Mouse (Mus musculus) midbrain, postnatal 0 days (tissue): ENCODE results near the gene Ccdc155. TPM values are rescaled to one million over a fixed set of nuclear protein-coding genes. Genes with fewer than 3 reads are reported as not detected.

ENCODE experiments used
- ATAC-seq: fragments of 200-750 bp; cut with Nextera tagmentation; 2 replicates; pipeline ENCODE4 v1.8.0; 2017; ENCODE audit warnings: moderate number of reproducible peaks, mild to moderate bottlenecking, moderate TSS enrichment, moderate library complexity; ENCODE audit not compliant: low FRiP score
- DNase-seq: peaks from one replicate; pipeline ENCODE4 v3.0.0-alpha.2; 2015; ENCODE audit warnings: low spot score
- H3K27ac ChIP-seq: fragments of 300-500 bp; sonication (generic); 2 replicates; pipeline ENCODE4 v1.5.1; 2014; ENCODE audit warnings: low read depth, mild to moderate bottlenecking, low read length, mixed read lengths
- H3K27me3 ChIP-seq: fragments of 300-500 bp; sonication (generic); 2 replicates; pipeline ENCODE4 v1.6.1; 2014; ENCODE audit warnings: low read length, control low read depth, mixed read lengths; ENCODE audit not compliant: insufficient read depth
- H3K36me3 ChIP-seq: fragments of 300-500 bp; sonication (generic); 2 replicates; pipeline ENCODE4 v1.6.1; 2014; ENCODE audit warnings: low read length, control low read depth, mixed read lengths; ENCODE audit not compliant: insufficient read depth
- H3K4me1 ChIP-seq: fragments of 300-500 bp; sonication (generic); 2 replicates; pipeline ENCODE4 v1.6.1; 2014; ENCODE audit warnings: mild to moderate bottlenecking, control low read depth, antibody characterized with exemption, low read length, mixed read lengths; ENCODE audit not compliant: insufficient read depth
- H3K4me2 ChIP-seq: fragments of 300-500 bp; sonication (generic); 2 replicates; pipeline ENCODE4 v1.6.1; 2014; ENCODE audit warnings: low read depth, mild to moderate bottlenecking, low read length, mixed read lengths; ENCODE audit not compliant: poor library complexity, severe bottlenecking
- H3K4me3 ChIP-seq: fragments of 300-500 bp; sonication (generic); 2 replicates; pipeline ENCODE4 v1.5.1; 2014; ENCODE audit warnings: low read depth, mild to moderate bottlenecking, low read length, moderate library complexity
- H3K9ac ChIP-seq: fragments of 300-500 bp; sonication (generic); replicated peaks from 2 replicates; pipeline ENCODE4 v1.6.1; 2014; ENCODE audit warnings: mild to moderate bottlenecking, low read length, moderate library complexity, mixed read lengths; ENCODE audit not compliant: poor library complexity, severe bottlenecking
- H3K9me3 ChIP-seq: fragments of 300-500 bp; sonication (generic); 2 replicates; pipeline ENCODE4 v1.6.1; 2016; ENCODE audit warnings: low read length, control low read depth
- CTCF ChIP-seq: IDR thresholded peaks from 2 replicates; pipeline ENCODE4 v1.5.1; 2016; ENCODE audit warnings: antibody characterized with exemption, mild to moderate bottlenecking
- WGBS: fragments of 180-500 bp; shearing (Covaris S2); extraction: QIAGEN DNeasy Blood & Tissue Kit; methylation state at CpG from one replicate; pipeline ENCODE4 v1.1.7; 2014; 5-methylcytosine and 5-hydroxymethylcytosine counted together
- polyA plus RNA-seq: library from polyadenylated mRNA; unstranded; fragments of >200 nt; fragmentation: Nextera tagmentation; extraction: Ambion mirVana; gene quantifications from 2 replicates; pipeline ENCODE4 v1.2.1, GENCODE M21; 2015
- total RNA-seq: library from RNA; depleted of rRNA; stranded (reverse); fragments of >200 nt; gene quantifications from 2 replicates; pipeline ENCODE4 v1.2.3, GENCODE M21; 2014

Ccdc155 gene
- total and polyA plus RNA-seq, 2 experiments from 2014 or later, result 0.32 to 0.38 TPM

DNA sequence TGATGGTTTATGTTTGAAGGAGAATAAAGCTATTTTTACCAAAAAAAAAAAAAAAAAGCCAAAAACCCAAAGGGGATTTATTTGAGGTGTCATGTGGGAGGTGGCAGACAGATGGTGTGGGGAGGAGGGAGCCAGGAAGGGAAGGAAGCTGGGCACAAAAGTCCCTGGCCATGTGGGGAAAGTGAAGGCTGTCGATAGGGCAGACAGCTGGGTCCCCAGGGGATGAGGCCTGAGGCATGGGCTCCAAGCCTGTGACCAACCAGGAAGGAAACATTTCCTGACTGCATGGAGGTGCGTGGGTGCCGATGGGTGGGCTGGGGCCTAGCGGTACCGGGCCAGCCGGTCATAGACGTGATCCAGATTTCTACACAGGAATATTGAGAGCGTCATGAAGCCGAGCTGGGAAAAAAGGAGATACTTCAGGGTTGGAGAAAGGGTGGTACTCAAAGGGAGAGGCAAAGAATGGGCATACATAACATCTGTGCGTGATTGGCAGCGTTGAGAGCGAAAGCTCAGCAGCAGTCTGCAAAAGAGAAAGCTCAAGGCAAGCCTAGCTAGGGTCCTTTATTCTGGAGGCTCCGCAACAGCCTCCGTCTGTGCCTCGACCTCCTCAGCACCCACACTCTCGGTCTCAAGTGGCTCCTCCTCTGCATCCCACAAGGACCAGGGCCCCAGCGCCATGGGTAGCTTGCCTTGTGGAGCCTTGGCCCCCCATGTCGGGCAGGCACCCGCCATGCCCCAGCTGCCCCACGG, 29.1 kb upstream of the Ccdc155 start:
- Histone ChIP-seq H3K4me3 (no peak overlapping the region), H3K4me1 (peaks cover 9% of the 10 kb centered on the region; the same call in 1 of the 2 replicates), H3K9ac (no peak overlapping the region), H3K36me3 (no peaks in the 10 kb centered on the region), H3K4me2 (peak overlapping the region; percentile 18), H3K9me3 (no peaks in the 10 kb centered on the region), H3K27me3 (peaks cover 5% of the 10 kb centered on the region; the same call in 1 of the 2 replicates), H3K27ac (no peak overlapping the region)
- no peak for TF ChIP-seq CTCF
- 25% methylated on average over 20 of the region's 20 CpGs for WGBS
- peak; percentile 57 for DNase-seq
- ATAC-seq, result no peak

DNA sequence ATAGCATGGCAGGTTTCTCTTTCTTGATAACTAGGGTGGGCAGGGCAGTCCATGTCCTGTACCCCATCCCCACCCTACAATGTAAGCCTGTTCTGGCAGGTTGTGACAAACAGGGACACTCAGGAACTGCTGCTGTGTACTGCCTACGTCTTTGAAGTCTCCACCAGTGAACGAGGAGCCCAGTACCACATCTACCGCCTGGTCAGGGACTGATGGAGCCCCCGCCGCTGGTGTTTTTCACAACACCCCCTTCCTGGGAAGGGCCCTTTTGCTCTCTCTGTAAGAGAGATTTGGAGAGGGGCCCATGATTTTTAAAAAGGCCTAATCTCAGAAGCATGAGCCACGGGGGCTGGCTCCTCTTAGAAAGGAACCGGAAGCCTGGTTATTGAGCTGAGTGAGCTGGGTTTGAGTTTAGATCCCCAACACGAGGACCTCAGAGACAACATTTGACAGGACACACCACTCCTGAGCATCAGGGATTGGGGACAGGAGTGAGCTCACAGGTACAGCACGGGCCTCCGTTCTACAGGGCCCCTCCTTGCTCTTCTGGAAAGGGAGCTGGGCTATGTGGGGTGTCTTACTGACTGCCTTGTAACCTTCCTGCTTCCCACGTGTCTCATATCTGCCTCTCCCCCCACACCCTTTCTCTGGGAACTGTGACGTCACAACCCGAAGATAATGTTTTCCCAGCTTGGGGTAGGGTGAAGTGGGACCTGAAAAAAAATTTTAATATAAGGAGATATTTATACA, 28.2 kb upstream of the Ccdc155 start:
- no peak for TF ChIP-seq CTCF
- Histone ChIP-seq H3K27me3 (peaks cover 5% of the 10 kb centered on the region; the same call in 1 of the 2 replicates), H3K36me3 (no peaks in the 10 kb centered on the region), H3K9me3 (no peaks in the 10 kb centered on the region), H3K4me3 (no peak overlapping the region), H3K4me1 (peaks cover 9% of the 10 kb centered on the region; the same call in 1 of the 2 replicates), H3K4me2 (no peak overlapping the region), H3K9ac (no peak overlapping the region), H3K27ac (no peak overlapping the region)
- ATAC-seq, result no peak
- no peak for DNase-seq
- 68% methylated on average over 13 of the region's 13 CpGs for WGBS

DNA sequence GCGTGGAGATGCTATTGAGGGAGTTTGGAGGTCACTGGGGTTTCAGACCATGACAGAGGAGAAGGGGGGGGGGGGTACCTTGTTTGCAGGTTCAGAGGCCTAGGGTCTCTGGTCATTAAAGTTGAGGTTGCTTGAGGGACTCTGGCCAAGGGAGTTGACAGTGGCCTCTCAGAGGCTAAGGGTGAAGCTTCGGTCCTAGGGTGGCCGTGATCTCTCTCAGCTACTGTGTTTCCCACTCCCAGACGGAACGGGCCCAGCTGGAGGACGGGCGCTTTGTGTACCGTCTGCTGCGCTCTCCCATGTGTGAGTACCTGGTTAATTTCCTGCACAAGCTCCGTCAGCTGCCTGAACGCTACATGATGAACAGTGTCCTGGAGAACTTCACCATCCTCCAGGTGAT, 27.2 kb upstream of the Ccdc155 start:
- H3K9me3 ChIP-seq, result no peaks in the 10 kb centered on the region
- no peak for DNase-seq
- ATAC-seq, result no peak

DNA sequence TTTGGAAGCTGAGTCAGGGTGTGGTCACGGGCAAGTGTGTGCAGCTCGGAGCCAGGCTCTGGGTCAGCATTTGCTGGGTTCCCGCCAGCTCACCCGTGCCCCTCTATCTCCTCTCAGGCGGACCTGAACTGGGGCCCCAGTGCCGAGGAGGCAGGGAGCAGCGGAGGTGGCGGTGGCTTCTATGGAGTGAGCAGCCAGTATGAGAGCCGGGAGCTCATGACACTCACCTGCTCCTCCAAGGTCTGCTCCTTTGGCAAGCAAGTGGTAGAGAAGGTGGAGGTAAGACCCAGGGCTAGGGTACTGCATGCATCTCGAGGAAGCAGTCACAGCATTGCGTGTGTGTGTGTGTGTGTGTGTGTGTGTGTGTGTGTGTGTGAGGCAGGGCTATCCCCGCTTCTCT, 26.5 kb upstream of the Ccdc155 start:
- TF ChIP-seq CTCF, result no peak
- Histone ChIP-seq H3K4me2 (no peak overlapping the region), H3K4me3 (no peak overlapping the region), H3K9me3 (no peaks in the 10 kb centered on the region), H3K9ac (no peak overlapping the region), H3K4me1 (peaks cover 9% of the 10 kb centered on the region; the same call in 1 of the 2 replicates), H3K36me3 (no peaks in the 10 kb centered on the region), H3K27ac (no peak overlapping the region), H3K27me3 (peaks cover 5% of the 10 kb centered on the region; the same call in 1 of the 2 replicates)
- 92% methylated on average over 12 of the region's 12 CpGs for WGBS
- ATAC-seq, result no peak
- no peak for DNase-seq

More for the DNA sequence above, 27.2 kb upstream of the Ccdc155 start:
- no peaks in the 10 kb centered on the region for H3K36me3 ChIP-seq
- peaks cover 5% of the 10 kb centered on the region; the same call in 1 of the 2 replicates for H3K27me3 ChIP-seq
- H3K4me1 ChIP-seq, result peaks cover 9% of the 10 kb centered on the region; the same call in 1 of the 2 replicates
- H3K9ac ChIP-seq, result no peak overlapping the region
- no peak overlapping the region for H3K27ac ChIP-seq
- TF ChIP-seq CTCF, result no peak
- H3K4me2 ChIP-seq, result no peak overlapping the region
- no peak overlapping the region for H3K4me3 ChIP-seq
- 91% methylated on average over 11 of the region's 11 CpGs for WGBS

DNA sequence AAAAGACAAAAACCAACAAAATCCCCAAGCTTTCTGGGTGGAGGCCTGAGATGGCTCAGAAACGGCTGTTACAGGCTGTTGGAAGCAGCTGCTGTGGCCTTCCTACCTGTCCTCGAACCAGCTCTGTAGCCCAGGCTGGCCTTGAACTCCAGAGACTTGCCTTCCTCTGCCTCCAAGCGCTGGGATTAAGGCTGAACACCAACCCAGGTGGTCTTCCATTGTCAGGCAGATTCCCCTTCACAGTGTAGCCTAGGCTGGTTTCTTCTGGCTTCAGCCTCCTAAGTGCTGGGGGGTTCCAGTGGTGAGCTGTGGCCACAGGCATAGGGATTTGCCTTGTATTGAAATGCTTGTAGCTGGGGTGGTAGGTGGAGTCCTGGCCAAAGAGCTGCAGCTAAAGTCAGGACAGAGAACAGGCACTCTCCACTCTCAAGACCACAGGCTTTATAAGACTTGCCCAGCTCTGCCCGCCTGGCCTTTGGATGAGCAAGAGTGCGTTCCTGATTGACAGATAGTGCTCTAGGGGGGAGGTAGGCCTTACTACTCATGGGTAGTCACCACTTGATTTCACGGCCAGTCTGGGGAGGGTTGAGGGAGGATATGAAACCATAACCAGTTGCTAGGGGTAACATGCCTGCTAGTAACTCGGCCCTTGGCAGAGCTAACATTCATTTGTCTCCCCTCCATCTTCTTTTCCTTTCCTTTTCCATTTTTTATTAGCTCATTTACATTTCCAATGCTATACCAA, 24.9 kb upstream of the Ccdc155 start:
- Histone ChIP-seq H3K27me3 (0 out of 2 replicates have a peak, but pooled peaks cover under 1% of the 10 kb centered on the region), H3K4me2 (no peak overlapping the region), H3K4me3 (no peak overlapping the region), H3K36me3 (no peaks in the 10 kb centered on the region), H3K9ac (no peak overlapping the region), H3K9me3 (no peaks in the 10 kb centered on the region), H3K4me1 (peaks cover 2% of the 10 kb centered on the region; the same call in 1 of the 2 replicates), H3K27ac (no peak overlapping the region)
- WGBS, result 85% methylated on average over 7 of the region's 7 CpGs
- no peak for TF ChIP-seq CTCF
- DNase-seq (no peak), ATAC-seq (no peak)
